Comparison of ENCODE assay signal across 31 mouse cellular contexts in genomic region chr17:74180889-74181288, GRCm38 (mm10).
DNase-seq lines count a peak whose midpoint lies in the region; ATAC-seq and TF ChIP-seq lines count a peak whose summit lies in the region.
"Had no signal": no experiment of that assay in that cellular context is flagged by ENCODE, and none has a peak within 500 bp of the region (broad histone marks: within the 10 kb centered on the region; RNA-seq: fewer than 3 reads in every experiment).

No protein-coding gene starts in this region.

- no peak overlapping the region for H3K9ac ChIP-seq in liver, adult 2 months (ENCODE audit: low read depth, low read length)
- no peak overlapping the region for H3K9ac ChIP-seq in liver, postnatal 0 days (replicated peaks)
- H3K9ac ChIP-seq: embryonic facial prominence, embryonic 13.5 days; forebrain, embryonic 13.5 days; forebrain, postnatal 0 days; heart, embryonic 12.5 days; heart, embryonic 15.5 days; hindbrain, embryonic 13.5 days; intestine, embryonic 15.5 days had no signal

- TF ChIP-seq EP300 in liver, postnatal 0 days (IDR thresholded peaks at IDR 0.05; ENCODE audit: low read depth): no peak

- TF ChIP-seq POLR2A in liver, adult 2 months (IDR thresholded peaks at IDR 0.05; ENCODE audit: extremely low read depth, insufficient read depth, low read length): no peak

- no peak for TF ChIP-seq CTCF in liver, adult 2 months (IDR thresholded peaks at IDR 0.05; ENCODE audit: low read depth, low read length)
- TF ChIP-seq CTCF in liver, postnatal 0 days (IDR thresholded peaks at IDR 0.05; ENCODE audit: low read depth): no peak

- intact Hi-C loops in gastrocnemius, postnatal 14 days (cut with DNase I; ENCODE audit: low total_unique reads): no loop called here

- H3K4me2 ChIP-seq in liver, postnatal 0 days (ENCODE audit: low read depth, low read length): no peak overlapping the region
- H3K4me2 ChIP-seq: embryonic facial prominence, embryonic 13.5 days; forebrain, embryonic 13.5 days; heart, embryonic 12.5 days; heart, embryonic 15.5 days; hindbrain, embryonic 13.5 days; intestine, embryonic 15.5 days had no signal

- DNase-seq in adrenal gland, postnatal 10 days: peak; percentile 55
- no peak for DNase-seq in adrenal gland, adult 18-20 months (ENCODE audit: low spot score in 2 of 2)
- DNase-seq in liver, adult 2 months (ENCODE audit: extremely low read depth, low read depth, low spot score): peak; percentile 13
- no peak for DNase-seq in liver, postnatal 0 days
- peak; percentile 34 for DNase-seq in gonadal fat pad, adult 2 months (ENCODE audit: low read depth)
- DNase-seq in gastrocnemius, postnatal 14 days: no peak
- no peak for DNase-seq in gastrocnemius, adult 18-20 months (ENCODE audit: low spot score)
- DNase-seq: cerebellum, adult 11 months; cerebellum, adult 2 months; cerebellum, postnatal 10 days; cerebellum, postnatal 36 days; embryo, embryonic 11 days; forebrain, postnatal 0 days; gastrocnemius, postnatal 36 days; heart, adult 18-20 months; heart, postnatal 10 days; heart, postnatal 36 days; kidney, adult 11 months; kidney, adult 9 months had no signal

- H3K27ac ChIP-seq in liver, adult 2 months (replicated peaks; ENCODE audit: insufficient read depth, low read depth, low read length): no peak overlapping the region
- H3K27ac ChIP-seq in liver, postnatal 0 days (ENCODE audit: low read depth): no peak overlapping the region
- H3K27ac ChIP-seq: embryonic facial prominence, embryonic 10.5 days; embryonic facial prominence, embryonic 13.5 days; forebrain, embryonic 10.5 days; forebrain, embryonic 13.5 days; heart, embryonic 15.5 days; hindbrain, embryonic 10.5 days; hindbrain, embryonic 13.5 days; intestine, embryonic 15.5 days had no signal

- no peaks in the 10 kb centered on the region for H3K27me3 ChIP-seq in liver, adult 2 months (ENCODE audit: control insufficient read depth, insufficient read depth, low read length)
- H3K27me3 ChIP-seq in liver, postnatal 0 days (ENCODE audit: insufficient read depth, low read length): no peaks in the 10 kb centered on the region
- H3K27me3 ChIP-seq: embryonic facial prominence, embryonic 13.5 days; forebrain, embryonic 13.5 days; heart, embryonic 12.5 days; heart, embryonic 15.5 days; hindbrain, embryonic 13.5 days; intestine, embryonic 15.5 days had no signal

- no peaks in the 10 kb centered on the region for H3K36me3 ChIP-seq in liver, adult 2 months (ENCODE audit: control insufficient read depth, insufficient read depth, low read length)
- no peaks in the 10 kb centered on the region for H3K36me3 ChIP-seq in liver, postnatal 0 days (replicated peaks; ENCODE audit: insufficient read depth, low read length)
- H3K36me3 ChIP-seq: embryonic facial prominence, embryonic 10.5 days; embryonic facial prominence, embryonic 13.5 days; heart, embryonic 15.5 days; hindbrain, embryonic 13.5 days; intestine, embryonic 15.5 days had no signal

- H3K4me3 ChIP-seq in liver, adult 2 months (ENCODE audit: insufficient read depth, low read depth, low read length): no peak overlapping the region
- H3K4me3 ChIP-seq in liver, postnatal 0 days (ENCODE audit: low read depth, low read length): no peak overlapping the region
- H3K4me3 ChIP-seq: embryonic facial prominence, embryonic 10.5 days; embryonic facial prominence, embryonic 13.5 days; erythroblast, embryonic 14.5 days; forebrain, embryonic 10.5 days; forebrain, embryonic 13.5 days; heart, embryonic 12.5 days; heart, embryonic 15.5 days; hindbrain, embryonic 10.5 days; hindbrain, embryonic 13.5 days; intestine, embryonic 15.5 days had no signal

- no peaks in the 10 kb centered on the region for H3K9me3 ChIP-seq in liver, postnatal 0 days (ENCODE audit: low read length)
- H3K9me3 ChIP-seq: embryonic facial prominence, embryonic 10.5 days; embryonic facial prominence, embryonic 13.5 days; forebrain, embryonic 10.5 days; forebrain, embryonic 13.5 days; heart, embryonic 12.5 days; heart, embryonic 15.5 days; hindbrain, embryonic 10.5 days; hindbrain, embryonic 13.5 days; intestine, embryonic 15.5 days had no signal

- H3K4me1 ChIP-seq in liver, adult 2 months (ENCODE audit: control insufficient read depth, insufficient read depth, low read length): no peaks in the 10 kb centered on the region
- no peaks in the 10 kb centered on the region for H3K4me1 ChIP-seq in liver, postnatal 0 days (ENCODE audit: insufficient read depth)
- H3K4me1 ChIP-seq: embryonic facial prominence, embryonic 10.5 days; embryonic facial prominence, embryonic 13.5 days; forebrain, embryonic 10.5 days; forebrain, embryonic 13.5 days; heart, embryonic 12.5 days; heart, embryonic 15.5 days; hindbrain, embryonic 10.5 days; intestine, embryonic 15.5 days had no signal

- no peaks in the 10 kb centered on the region for H3K79me2 ChIP-seq in liver, adult 2 months (ENCODE audit: control insufficient read depth, insufficient read depth, low read length)

- no peak for ATAC-seq in liver, postnatal 0 days
- ATAC-seq: CD4-positive, CD25-positive, alpha-beta regulatory T cell, adult 4 months; forebrain, embryonic 13.5 days; forebrain, postnatal 0 days; hindbrain, embryonic 16.5 days; intestine, embryonic 15.5 days had no signal

Comparison
In these comparisons a context has a peak if more than half of its experiments do, and no peak if none do; other contexts are left out.
1. DNase-seq: peak in adrenal gland, postnatal 10 days (single experiment), liver, adult 2 months (single experiment) and gonadal fat pad, adult 2 months (single experiment); none in adrenal gland, adult 18-20 months (0 of 2), liver, postnatal 0 days (single experiment), gastrocnemius, postnatal 14 days (single experiment) and gastrocnemius, adult 18-20 months (single experiment).